Mouse (Mus musculus) monocyte, adult 2 months (primary cell): Measurements from ENCODE around the gene Gm45234.

Experiments used
- DNase-seq, 2 experiments: peaks; one replicate each; pipeline ENCODE4 v3.0.0; 2022; ENCODE audit warnings: low spot score in 2 of 2, low read depth in 1 of 2

The Gm45234 gene

DNA sequence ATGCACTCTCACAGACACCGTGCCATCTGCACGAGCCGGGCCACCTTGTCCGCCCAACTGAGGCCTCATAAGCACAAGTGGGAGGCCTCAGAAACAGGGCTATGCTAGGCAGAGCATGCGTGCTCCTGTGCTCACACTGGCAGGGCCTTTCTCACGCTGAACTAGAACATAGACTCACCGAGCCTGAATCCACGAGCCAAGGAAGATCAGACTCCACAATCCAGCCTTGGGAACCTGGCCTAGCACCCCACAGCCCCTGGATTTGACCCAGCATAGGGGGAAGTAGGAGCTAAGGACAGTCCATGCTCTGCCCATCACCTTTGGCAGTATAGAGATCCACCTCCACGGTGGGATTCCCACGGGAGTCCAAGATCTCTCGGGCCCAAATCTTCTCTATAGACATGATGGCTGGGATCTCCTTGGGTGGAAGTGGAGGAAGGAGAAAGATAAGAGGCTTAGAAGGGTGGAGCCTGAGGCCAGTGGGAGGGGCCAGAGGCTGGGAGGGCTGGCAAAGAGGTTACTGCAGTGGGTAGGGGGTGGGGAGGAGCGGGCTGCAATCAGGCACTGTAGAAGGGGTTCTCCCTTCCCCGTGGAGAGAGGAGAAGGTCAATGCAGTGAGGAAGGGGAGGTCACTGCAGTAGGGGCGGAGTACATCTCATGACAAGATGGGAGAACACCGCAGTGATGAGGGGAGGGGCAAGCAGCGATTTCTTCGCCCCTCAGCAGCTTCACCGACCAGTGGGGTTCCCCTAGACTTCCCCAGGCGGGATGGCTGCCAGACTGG is 12.3 kb upstream of the Gm45234 start:
- DNase-seq = no peak

DNA sequence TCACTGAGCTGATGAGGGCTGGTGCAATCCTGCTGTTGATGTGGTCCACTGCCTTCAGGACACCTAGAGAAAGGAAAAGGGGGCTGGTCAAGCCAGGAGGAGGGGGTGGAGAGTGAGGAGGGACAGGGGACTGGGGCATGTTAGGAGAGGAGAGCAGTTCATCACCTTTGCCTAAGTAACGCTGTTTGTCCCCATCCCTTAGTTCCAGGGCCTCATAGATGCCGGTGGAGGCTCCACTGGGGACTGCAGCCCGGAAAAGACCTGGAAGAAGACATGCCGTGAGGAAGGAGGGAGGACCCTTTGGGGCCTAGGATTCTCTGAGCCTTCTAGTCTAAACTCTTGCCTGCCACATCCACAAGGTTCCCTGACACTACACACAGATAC is 11.7 kb upstream of the Gm45234 start:
- DNase-seq = no peak

DNA sequence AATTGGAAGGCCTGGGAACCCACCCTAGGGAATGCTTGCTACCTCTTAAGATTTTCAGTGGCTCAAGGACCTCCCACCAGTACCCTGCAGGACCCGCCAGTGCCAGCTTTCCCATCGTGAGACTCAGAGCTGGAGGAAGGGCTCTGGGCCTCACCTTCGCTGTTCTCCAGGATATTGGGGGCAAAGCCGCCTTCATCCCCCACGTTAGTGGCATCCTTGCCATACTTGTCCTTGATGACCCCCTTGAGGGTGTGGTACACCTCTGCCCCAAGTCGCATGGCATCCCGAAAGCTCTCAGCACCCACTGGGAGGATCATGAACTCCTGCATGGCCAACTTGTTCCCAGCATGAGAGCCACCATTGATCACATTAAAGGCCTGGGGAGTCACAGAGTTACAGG is 10.1 kb upstream of the Gm45234 start:
- no peak for DNase-seq

DNA sequence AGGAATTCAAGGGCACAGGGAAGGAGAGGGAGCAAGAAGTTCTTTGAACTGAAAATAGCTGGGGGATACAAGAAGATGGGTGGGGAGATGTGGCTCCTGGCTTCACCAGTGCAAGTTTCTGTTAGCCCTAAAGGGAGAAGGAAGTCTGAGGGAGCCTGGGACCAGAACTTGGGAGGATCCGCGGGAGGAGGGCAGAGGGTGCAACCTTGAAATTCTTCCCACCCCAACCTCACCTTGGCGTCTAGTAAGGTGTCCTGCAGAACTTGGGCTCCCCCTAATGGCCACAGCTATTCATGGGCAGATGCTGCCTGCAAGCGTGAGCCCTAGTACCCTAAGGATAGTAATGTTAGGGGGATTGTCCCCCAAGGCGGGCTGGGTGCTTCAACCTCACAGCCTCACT is 3.4 kb upstream of the Gm45234 start:
- DNase-seq = peak; percentile 49 to 70

DNA sequence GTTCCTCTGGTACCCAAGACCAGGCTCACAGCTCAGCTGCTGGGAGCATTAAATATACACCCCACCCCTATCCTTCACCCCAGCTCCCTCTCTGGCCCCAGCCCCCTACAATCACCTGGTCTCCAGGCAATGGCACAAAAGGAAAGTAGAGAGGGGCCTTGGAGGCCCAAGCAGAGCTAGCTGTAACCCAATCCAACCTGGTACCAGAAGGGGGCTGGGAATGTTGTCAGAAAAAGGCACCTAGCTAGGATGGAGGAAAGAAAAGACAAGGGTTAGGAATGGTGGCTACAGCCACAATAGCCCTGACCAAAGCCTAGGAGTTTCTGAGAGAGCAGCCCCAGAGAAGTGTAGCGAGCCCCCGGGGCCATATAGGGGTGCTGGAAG is 3.0 kb upstream of the Gm45234 start:
- DNase-seq = no peak

DNA sequence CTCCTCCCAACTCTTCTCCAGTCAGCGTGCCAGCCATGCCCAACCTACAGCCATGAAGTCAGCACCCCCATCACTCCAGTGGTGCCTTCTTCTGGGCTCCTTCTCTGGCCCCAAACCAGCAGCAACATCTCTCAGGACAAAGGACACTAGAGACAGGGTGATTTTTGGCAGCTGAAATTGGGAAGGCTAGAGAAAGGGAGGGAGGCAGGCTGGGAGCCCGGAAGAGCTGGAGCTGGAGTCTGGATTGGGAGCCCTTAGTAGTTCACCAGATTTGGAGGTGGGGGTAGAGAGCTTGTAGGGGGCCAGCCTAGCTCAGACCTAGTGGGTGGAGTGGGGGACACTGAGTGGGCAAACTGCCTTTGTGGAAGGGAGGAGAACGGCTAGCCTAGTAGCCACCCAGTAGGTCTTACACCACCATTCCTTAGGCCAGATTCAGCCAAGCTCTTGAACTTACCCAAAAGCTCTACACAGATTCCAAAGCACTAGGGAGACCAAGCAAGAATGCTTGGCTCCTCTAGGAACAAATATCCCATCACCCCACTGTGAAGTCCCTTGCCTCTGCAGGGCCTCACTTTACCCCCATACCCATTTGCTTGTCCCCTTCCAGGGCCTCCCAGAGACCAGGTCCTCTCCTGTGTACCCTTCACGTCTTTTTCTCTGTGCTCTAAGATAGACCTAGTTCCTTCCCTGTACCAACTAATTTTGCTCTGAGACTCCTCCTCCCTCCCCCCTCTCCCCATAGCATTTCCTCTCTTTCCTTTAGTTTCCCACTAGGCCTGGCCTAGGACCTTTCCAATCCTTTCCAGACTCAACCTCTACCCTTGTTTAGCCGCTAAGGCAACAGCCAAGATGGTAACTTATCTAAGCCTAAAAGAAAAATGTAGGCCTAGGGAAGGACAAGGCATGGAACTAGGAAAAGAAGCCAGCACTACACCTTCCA is 2.4 kb upstream of the Gm45234 start:
- no peak for DNase-seq

DNA sequence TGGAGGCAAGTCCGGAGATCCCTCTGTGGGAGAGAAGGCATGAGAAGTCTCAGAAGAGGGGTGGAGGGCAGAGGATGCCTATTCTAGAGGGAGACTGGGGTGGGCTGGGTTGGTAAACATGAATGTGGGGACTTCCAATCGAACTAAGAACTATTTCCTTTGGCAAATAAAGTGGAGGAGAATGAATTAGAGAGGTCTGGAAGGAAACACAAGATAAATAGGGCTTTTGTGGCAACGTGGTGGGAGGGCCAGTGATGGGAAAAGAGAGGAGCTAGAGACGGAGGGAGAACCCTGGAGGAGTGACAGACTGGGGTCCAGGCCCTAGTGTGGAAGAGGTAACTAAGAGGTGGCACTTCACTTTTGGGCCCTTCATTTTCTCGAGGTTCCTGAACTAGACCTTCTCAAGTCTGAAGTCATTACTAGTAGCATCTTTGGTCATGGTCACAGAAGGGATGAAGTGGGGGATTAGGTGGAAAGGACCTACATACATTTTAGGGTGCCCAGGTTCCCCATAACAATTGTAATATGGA is 1.6 kb upstream of the Gm45234 start:
- DNase-seq = no peak

DNA sequence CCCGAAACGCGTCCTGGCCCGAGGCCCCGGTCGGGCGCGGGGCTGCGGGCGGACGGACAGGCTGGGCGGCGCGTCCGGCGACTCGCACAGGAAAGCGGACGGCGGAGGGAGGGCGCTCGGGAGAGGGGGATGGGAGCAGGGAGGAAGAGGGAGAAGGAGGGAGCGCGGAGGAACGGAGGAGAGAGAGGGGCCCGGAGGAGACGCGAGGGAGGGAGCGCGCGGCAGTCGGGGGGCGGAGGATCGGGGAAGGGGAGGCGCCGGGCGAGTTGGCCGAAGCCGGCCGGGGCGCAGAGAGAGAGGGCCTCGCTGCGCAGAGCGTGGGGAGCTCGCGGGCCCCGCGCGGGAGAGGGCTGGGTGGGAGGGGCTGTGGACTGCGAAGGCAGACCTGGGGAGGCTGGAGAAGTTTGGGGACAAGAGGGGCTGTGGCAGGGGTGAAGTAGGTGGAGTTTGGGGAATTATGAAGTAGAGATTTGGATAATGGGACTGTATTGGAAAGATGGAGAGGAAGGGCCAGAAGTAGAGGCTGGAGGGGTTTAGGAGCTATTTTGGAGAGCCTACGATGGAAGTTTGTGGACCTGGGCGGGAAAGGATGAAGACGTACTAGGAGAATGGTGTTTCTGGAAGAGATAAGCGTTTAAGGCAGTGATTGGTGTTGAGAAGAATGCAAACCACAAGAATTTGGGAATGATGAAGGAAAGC is 980 bp upstream of the Gm45234 start:
- DNase-seq = no peak

DNA sequence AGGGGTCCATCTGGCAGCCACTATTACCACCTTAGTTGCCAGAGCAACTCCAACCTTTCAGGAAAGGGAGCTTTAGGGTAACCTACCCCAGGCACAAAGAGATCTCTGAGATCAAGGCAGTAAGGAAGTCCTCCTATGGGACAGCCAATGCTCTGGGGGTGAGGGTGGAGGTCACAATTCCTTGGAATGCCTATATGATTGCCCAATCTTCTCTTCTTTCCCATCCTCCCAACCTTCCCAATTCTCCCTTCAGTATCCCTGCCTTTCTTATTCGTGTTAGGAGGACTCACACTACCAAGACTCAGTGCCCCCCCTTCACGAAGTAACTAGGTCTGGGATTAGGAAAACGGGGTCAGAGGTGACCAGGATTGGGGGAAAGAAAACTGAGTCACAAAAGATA is 515 bp downstream of the Gm45234 start:
- DNase-seq = no peak

DNA sequence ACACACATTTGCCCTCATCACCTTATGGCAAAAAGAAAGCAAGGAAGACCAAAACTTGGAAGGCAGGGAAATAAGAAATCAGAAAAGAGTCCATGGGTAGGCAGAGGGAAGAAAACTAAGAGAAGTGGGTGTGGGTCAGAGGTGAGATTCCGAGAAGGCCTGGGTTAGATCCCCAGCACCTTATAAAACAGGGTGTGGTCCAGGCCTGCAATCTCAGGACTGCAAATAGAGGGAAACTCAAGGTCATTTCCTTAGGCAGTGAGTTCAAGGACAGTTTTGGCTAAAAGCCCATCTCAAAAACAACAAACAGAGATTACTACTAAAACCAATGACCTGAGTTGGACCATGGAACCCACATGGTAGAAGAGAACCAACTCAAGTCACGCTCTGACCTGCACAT is 2.0 kb downstream of the Gm45234 start:
- DNase-seq = no peak

DNA sequence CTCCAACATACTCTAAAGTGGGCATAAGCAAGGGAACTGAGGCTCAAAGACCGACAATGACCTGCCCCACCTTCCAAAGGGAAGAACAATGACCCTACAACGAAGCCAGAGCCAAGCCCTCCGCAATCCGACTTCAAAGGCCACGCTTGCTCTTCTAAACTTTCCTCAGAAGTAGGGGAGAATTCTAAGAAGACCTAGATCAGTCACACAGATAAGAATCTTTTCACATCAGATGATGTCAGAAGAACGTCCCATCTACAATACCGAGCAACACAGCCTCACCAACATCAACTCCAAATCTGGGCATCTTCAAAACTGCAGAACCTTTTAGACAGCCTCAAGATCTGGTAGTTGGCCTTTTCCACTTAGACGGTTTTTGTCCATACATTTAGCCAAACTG is 5.4 kb downstream of the Gm45234 start:
- no peak for DNase-seq

DNA sequence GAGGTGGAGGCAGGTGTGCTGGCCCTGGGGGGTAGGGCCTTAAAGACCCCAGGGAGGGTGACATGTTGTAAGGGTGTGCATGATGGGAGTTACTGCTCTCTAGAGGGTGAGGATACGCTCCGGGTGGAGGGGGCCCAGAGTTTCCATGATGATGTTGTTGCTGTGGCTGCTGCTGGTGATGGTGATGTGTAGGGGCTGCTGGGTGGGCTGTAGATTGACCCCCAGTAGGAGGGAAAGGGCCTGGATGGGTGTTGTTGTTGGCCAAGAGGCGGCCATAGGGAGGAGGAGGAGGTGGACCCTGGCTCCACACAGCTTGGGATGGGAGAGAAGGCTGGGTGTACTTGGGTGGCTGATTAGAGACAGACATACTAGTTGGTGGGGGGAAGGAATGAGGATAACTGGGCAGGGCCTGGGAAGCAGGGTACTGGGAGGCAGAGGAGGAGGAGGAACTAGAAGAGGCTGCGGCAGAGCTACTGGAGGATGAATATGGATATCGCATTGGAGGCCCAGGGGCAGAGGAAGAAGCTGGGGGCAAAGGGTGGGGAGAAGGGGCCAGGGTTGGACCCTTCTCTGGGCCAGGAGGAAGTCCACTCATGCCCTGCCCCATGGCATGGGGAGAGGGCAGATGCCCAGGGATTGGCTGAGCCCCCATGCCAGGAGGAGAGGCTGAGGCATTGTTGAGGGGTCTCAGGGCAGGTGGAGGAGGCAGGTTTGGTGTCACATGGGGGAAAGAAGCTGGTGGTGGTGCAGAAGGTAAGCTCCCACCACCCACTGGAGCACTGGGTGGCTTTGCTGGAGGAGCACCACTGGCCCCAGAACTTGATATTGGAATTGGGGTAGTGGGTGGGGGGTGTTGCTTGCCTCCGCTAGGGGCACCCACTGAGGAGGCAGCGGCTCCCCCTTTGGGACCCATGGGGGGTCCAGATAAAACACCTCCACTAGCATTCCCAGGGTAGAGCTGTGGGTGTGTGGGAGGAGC is 8.9 kb downstream of the Gm45234 start:
- DNase-seq = no peak

DNA sequence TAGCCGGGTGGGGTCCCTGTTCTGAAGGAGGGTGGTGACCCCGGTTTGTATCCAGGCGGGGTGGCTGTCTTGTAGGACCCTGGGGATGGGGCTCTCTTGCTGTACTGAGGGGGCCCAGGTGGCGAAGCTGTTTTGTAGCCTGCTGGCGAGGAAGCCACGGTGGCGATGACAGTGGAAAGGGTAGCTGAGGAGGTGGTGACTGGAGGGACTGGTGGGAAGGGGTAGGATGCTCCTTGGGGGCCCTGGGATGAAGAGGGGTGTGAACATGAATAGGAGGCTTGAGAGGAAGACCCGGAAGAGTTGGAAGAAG is 9.6 kb downstream of the Gm45234 start:
- DNase-seq = no peak

DNA sequence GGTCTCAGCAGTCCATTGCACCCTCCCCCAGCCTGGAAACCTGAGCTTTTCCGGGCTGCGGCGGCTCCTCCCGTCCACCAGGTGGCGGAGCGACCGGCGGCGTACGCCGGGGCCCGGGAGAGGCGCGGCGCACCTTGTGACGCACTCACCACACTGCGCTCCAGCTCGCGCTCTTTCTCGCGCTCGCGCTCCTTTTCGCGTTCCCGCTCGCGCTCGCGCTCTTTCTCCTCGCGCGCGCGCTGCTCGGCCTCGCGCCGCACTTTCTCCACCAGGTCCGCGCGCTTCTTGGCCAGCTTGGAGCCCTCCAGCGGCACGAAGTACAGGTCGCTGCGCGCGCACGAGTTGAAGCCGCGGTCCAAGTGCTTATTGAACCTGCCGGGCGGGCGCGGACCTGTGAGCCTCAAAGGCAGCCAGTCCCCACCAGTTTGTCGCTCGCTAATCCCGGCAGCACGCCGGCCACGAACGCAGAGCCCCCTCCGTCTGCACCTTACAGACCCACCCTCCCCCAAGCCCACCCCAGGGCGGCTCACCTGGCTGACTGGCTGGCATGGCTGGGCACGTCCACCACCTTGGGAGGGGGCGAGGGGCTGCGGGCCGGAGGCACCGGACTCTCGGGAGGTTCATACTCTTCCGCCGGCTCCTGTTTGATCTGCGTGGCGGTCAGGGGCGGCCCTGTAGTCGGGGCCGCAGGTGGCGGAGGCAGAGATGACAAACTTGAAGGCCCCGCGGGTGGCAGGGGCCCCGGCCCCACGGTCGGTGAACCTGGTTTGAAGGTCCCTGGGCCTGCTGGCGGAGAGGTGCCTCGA is 10.1 kb downstream of the Gm45234 start:
- peak; percentile 83 to 91 for DNase-seq

DNA sequence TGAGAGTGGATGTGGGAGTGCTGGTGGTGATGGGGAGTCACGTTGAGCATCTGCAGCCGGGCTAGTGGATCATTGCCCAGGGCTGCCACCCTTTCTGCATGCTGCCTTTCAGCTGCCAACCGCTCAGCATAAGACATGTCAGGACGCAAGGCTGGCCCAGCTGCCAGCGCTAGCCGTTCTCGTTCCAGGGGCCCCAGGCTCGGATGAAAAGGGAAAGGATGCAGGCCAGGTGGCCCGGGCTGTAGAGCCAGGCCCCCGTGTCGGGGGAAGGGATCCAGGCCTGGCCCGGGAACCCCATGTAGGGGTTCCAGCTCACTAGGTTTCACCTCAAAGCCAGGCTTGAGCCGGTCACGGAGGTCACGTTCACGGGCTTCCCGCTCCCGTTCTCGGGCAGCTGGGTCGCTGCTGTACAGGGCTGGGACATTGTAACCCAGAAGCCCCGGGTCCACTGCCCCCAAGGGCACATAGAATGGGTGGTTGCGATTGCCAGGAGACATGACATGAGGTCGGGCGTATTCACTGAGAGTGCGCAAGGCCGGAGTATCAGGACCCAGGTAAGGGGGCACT is 11.0 kb downstream of the Gm45234 start:
- no peak for DNase-seq

DNA sequence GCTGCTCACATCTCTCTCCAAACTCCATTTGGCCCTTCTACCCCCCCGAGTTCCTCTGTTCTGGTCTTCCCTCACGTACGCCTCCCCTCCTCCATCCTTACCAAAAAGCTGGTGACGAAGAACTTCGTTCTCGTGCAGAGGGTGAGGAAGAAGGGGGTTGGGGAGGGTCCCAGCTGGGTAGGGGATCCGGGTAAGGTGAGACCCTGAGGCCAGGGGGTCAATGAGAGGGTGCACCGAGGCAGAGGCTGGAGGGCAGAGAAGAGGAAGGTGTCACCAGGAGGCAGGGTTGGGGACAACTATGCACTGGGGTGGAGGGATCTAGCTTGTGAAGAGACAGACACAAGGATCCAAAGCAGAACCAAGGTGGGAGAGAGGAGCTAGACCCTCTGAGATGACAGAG is 12.2 kb downstream of the Gm45234 start:
- no peak for DNase-seq

DNA sequence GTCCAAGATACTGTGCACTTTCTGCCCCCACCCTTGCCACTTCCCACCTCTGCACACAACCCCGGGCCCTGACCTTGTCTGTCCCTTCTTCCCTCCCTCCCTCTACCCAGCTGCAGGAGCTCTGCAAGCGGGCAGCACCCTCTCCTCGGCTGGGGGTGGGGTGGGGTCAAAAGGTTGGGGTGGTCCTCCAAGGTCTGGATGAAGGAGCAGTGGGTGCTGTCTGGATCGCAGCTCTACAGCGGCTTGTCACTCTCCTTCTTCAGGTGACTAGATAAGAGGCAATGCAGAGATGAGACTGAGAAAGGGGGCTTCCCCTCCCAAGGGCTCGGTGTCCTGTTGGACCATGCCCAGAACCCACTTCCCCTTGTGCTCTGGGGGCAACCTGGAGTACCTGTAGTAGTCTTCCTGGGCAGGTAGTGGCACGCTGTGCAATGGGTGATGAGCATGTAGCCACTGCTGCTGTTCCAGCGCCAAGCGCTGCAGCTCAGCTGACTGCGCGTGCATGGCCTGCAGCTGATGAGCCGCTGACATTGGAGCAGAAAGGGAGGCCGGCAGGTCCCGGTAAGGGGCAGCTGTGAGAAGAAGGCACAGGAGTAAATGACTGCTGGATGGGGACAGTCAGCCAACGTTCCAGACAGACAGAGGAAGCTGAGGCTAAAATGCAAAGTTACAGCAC is 12.8 kb downstream of the Gm45234 start:
- no peak for DNase-seq

DNA sequence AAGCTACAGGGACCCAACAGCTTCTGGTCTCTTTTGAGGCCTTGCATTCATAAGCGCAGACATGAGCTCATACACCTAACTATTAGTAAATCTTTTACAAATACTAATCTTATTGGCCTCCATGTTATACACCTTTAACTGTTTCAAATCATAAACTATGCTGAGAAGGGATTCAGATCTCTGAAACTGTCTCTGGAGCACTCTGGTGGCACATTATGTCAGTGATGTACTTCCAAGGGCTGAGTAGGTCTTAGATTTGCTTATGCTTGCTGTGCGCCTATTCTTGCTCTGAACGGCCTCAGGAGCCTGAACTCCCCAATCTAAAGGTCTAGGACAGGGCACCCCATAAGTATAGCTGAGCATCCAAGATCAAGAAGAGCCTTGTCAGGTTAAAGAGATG is 14.0 kb downstream of the Gm45234 start:
- DNase-seq = no peak
